Mouse (Mus musculus) spleen, postnatal 10 days (tissue): ENCODE results near the gene Dnhd1.
A peak's percentile ranks its signal among the peaks of the same experiment; 100 is the strongest.
"Not testable (repeated sequence)": the region's sequence is repeated elsewhere in the genome, so short reads cannot be mapped to it uniquely, and the experiment has no call there.

Experiments
- DNase-seq, 2 experiments: peaks; one replicate each; pipeline ENCODE4 v3.0.0; 2021 to 2022; ENCODE audit warnings: low spot score in 2 of 2

Gene Dnhd1

DNA sequence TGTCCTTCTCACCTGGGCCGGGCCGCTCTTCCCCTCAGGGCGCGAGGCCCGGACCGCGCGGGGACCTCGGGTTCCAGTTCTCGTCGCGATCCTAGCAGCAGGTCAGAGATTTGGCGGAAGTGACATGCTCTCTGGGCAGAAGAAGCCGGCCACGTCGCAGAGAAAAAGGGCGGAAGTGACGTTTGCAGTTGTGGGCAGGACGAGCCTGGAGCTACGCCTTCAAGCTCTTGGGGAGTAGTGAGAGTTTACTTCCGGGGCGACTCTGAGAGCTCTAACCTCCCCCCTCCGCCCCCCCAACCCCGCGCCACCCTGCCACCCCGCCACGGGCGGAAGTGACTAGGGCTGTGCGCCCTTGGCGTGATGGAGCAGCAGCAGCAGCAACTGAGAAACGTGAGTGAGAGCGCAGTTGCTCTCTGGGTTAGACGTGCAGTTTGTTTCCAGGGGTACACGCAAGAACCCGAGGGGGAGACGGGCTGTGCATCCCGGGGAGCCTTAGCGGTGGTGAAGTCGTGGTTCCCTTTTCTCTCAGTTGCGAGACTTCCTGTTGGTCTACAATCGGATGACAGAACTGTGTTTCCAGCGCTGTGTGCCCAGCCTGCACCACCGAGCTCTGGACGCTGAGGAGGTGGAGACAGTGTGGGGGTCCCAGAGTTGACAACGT, 10.3 kb upstream of the Dnhd1 start, which contains the start of the genes Arfip2 and Gm45799:
Gene Arfip2, minus strand, starts transcription at position 184 of the 661 bp plus-strand sequence.
Gene Gm45799, plus strand, starts transcription at position 320 of the 661 bp plus-strand sequence.
- DNase-seq: peak; percentile 88 to 96

DNA sequence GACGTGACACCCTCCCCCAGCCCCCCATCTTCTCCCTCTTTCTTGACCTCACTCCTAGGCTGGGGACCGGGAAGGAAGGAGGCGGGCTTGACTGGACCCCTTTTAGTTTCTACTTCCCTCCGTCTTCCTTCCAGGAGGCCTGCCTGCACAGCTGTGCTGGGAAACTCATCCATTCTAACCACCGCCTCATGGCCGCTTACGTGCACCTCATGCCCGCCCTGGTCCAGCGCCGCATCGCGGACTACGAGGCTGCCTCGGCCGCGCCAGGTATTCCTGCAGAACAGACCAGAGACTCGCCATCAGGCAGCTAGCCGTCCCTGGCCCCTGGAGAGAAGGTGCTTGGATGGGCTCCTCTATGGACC, 9.8 kb upstream of the Dnhd1 start:
- DNase-seq: peak; percentile 51 to 53

DNA sequence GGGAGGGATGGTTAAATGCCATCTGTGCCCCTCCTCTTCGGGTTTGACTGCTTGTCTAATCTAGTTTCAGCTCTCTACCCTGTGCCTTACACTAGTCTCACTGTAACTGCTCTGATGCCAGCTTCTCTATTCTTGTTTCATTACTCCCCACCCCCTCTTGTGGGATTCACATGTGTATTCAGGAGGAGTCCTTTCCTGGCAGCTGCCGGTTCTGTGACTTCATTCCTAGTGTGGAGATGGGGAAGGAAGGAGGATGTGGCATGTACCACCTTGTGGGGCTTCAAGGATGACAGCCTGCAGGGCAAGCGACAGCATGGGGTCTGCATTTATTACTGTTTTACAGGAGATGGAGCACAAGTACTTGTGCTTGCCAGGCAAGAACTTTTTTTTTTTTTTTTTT, 8.7 kb upstream of the Dnhd1 start:
- no peak for DNase-seq

DNA sequence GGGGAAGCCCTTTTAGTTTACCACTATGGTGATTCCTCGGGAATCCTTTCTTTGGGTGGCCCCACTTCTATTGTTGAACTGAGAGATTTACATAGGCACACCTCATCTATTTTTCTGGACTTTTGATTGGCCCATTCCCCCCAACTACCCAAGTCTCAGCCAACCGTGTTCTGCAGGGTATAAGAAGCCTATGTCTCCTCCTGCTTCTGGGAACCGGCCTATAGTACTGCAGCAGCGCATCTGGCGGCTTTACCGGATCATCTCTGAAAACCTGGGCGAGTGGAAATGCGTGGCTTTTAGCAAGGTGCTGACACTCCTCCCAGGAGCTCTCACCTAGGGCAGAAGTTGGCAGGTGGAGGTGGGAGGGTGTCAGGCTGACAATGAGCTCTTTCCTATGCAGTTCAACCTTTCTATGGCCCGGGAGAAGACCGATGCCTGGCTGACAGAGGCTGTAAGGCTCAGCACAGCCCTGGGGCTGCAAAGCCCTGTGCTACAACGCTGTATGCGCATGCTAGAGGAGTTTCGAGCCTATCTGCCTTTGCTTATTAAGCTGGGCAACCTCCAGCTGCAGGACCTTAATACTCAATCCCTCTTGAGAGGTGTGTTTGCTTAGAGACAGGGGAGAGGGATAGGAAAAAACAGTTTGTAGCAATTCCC, 35.0 kb downstream of the Dnhd1 start:
- no peak for DNase-seq

DNA sequence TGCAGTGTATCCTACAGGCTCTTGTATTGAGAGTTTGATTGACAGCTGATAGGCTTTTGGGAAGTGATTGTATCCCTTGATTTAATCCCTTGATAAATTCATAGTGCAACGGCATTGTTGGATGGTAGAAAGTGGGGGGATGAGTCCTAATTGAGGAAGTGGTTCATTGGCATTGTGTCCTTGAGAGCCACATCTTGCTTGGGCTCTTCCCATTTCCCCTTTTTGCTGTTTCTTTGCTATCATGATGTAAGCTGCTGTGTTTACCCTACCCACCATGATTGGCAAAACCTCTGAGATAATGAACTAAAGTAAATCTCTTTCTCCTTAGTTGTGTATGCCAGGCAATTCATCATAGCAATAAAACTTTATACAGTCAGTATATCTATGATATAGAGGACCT, 40.2 kb downstream of the Dnhd1 start:
- no peak for DNase-seq

DNA sequence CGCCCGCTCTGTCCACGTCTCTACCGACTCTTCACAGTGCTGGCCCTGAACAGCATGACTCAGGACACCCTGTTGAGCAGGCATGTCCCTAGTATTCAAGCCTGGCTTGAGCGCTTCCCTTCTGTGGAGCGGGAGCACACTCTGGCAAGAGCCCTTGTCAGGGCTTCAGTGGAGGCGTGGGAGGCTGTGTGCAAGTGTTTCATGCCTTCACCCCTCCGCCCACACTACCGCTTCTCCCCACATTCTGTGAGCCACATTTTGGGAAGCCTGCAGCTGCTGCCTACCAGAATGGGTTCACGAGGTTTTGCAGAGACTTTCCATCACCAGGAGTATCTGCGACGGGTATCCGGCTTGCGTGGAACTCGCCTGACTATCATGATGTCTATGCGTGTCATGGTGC, 52.6 kb downstream of the Dnhd1 start:
- DNase-seq: no peak

DNA sequence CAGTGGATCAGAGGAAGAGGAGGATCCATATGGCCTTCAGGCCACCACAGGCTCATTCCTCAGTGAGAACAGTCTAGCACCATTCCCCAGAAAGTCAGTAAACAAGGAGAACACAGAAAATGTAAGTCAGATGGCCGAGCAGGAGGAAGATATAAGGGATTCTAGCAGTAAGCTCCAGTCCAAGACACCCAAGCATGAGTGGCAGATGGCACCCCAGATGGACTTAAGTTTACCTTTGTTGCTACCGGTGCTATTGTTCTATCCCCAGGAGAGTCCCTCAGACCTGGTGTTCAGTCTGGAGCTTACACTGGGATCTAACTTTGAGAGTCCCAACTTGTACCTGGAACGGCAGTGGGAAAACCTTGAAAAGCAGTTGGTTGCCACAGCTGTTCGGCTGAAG, 53.2 kb downstream of the Dnhd1 start:
- DNase-seq: no peak

DNA sequence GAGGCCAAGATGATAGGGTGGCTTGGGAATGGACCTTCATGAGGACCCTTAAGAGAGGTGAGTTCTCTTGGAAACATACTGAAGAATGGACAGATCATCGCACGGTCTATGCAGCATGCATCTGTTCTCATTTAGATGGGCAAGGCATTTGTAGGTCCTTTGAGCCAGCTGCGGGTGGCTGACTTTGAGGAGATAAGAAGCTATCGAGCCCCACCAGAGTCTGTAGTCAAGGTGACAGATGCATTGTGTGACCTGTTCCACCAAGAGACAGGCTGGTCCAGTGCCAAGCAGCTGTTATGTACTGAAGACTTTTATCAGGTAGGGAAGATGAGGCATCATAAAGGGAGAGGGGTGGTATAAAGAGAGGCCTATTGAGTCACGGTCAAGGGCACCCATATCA, 58.1 kb downstream of the Dnhd1 start:
- peak in 1 of 2 experiments; percentile 62 for DNase-seq

DNA sequence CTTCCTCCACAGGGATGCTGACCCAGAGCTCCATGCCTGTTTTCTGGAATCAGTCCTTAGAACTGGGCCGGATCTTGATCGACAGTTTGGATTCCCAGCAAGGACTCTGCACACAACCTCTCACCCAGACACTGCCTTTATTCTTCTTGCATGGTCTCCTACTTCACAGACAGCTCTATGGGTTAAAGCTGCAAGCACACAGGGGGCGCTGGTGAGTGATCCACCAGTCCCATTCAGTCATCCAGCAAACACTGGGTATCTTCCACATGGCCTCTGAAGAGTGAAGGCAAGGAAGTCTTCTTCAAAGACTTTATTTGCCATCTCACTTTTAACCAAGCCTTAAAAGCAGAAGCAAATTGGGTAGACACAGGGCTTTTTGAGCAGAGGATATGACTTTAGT, 64.7 kb downstream of the Dnhd1 start:
- DNase-seq: no peak

DNA sequence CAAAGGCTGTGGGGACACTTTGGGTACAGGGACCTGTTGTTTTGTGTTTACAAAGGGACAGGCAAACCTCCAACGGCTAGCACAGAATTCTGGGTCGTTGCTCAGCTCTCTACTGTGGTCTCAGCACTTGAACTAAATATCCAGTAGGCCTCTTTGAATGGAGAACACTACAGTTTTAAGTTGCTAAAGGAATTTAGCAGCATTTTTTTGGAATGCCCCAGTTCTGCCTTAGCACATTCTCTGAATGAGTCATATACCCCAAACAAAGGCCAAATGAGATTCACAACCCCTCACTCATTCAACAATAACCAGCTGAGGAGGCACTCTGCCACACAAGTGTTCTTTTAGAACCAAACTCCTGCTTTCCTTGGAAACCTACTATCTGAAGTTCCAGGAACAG, 71.3 kb downstream of the Dnhd1 start:
- DNase-seq: no peak

DNA sequence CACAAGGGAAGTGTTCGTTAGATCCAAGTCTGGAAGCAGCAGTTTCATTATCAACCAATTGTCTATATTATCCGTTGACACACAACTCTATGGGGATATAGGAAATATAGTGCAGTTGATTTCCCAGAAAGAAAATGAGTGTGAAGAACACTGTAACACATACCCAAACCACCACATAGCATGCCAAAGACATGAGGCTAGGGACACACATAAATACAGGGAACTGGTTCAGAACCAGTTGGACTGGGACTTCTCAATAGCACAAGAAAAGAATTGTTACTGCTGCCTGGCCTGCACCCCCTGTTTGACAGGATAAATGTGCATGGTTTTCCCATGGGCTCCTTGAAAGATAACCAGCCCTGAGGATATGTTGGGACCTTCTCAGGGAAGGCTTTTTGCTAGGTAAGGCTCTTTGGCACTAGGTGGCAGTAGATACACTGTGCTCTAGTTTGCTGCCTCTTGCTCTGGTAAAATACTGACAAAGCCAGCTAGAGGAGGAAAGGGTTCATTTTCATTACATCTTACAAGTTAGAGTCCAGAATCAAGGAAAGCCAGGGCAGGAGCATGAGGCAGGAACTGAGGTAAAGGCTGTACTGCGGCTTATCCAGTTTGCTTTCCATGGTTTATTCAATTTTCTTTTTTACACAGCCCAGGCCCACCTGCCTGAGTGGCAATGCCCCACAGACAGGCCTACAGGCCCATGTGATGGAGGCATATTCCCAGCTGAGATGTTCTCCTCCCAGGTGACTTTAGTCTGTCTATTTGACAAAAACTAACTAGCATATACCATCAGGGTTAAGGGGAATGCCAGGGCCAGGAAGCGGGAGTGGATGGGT, 75.7 kb downstream of the Dnhd1 start:
- no peak for DNase-seq

DNA sequence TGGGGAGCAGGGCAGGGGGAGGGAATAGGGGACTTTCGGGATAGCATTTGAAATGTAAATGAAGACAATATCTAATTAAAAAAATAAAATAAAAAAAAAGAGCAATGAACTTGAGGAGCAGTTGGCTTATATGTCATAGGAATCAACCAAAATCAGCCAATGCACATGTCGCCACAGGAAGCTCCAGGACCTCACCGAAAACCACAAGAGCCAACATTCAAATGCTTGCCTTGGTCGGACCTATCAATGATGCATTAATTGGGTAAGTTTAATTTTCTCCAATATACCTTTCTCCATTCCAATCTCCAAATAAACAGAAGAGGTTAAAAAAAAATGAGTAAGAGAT, 76.3 kb downstream of the Dnhd1 start:
- DNase-seq: no peak

DNA sequence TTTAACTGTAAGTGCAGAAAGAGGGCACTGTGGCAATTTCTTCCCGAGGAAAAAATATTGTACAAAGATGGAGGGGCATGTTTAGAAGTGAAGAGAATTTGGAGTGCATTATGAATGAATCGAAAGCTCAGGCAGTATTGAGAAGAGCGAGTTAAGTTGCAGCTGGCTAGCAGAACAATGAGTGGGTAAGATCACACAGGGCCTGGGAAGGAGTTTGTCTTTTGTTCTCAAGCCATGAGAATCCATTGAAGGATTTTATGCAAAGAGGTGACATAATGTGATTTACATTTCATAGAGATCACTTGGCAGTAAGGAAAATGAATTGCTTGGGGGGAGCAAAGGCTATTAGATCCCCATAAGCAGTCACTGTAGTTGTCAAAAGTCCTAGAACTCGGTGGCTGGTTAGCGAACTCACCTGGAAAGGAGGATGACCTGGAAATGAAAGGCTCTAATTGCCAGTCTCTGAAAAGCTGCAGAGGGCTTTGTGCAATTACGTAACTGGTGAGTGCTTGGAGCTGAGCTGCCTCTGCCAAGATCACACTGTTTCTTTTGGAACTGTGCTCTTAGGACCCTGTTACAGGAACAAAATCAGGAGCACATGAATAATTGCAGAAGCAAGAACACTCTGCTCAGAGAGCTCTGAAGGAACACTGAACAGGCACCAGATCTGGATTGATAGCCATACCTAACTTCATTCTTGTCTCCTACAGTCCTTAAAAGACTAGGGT, 78.2 kb downstream of the Dnhd1 start:
- DNase-seq: no peak

DNA sequence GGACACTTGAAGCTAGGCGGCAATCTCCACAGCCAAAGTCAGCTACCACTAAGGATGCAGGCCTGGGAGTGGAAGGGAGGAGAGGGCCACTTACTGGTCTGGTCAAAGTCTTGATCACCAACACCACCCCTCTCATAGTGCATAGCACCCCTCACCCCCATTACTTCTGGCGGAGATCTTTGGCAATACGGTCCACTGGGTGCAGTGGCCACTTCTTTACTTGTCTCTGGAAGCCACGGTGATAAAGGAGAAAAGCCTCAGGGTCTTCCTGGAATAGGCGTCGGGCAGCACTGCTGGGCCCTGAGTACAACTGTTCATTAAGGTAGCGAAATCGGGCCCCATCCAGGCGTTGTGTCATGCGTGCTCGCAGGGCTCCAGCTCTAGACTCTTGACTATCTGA, 83.2 kb downstream of the Dnhd1 start:
- no peak for DNase-seq

DNA sequence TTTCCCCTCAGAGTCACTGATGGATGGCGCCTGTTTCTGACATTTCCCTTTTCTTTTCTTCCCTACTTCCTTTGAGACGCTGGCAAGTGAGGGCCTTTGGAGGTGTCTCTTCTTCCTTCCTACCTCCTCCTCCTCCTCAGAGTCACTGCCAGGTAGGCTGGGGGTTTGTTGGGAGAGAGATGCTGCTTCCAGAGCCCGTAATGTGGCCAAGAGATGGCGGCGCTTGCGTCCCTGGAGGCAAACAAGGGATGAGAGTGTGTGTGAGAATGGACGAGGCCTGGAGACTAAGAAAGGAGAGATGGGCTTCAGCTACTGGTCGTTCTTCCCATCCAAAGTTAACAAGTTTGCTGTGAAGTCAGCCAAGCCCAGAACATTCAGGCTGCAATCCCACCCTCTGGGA, 84.2 kb downstream of the Dnhd1 start:
- no peak for DNase-seq

DNA sequence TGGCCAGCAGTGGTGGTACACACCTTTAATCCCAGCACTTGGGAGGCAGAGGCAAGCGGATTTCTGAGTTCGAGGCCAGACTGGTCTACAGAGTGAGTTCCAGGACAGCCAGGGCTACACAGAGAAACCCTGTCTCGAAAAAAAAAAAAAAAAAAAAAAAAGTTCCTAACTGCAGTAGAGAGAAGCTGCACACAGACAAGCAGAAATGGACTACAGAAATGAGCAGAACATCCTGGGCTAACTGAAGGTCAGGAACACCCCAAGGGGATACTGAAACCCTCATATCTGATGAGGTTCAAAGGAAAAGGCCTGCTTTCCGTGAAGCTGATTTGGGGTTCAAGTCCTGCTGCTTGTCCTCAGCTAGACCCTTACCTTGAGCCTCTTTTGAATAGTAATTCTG, 84.8 kb downstream of the Dnhd1 start:
- DNase-seq: not testable (repeated sequence)

DNA sequence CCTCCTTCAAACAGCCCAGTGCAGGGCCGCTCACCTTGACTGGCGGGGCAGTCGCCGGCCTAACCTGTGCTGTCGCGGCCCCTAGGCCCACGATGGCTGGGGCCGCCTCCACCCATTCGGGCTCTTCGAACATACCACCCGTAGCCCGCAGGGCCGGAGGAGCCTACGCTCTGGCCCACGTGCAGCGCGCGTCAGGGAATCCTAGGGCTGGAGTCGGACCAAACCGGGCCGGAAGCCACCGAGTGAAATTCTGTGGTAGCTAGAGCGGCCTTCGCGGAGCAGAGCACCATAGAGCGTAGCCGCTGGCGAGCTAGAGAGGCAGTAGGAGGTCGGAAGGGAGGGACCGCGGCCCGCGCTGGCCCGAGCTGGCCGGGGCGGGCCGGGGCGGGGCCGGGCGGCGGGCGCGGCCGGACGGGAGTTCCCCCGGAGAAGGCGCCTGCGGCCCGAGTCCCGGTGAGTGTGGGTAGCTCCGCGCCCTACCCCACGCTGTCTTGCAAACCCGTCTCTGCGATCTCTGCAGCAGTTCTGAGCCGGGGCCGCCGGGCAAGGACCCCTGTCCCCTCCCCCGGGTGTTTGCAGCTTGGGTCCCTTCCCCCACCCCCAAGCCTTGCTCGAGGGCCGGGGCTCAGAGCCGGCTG, 85.8 kb downstream of the Dnhd1 start, which contains the start of gene Ilk:
Gene Ilk, plus strand, starts transcription at position 329 of the 638 bp plus-strand sequence.
- peak; percentile 87 to 91 for DNase-seq

DNA sequence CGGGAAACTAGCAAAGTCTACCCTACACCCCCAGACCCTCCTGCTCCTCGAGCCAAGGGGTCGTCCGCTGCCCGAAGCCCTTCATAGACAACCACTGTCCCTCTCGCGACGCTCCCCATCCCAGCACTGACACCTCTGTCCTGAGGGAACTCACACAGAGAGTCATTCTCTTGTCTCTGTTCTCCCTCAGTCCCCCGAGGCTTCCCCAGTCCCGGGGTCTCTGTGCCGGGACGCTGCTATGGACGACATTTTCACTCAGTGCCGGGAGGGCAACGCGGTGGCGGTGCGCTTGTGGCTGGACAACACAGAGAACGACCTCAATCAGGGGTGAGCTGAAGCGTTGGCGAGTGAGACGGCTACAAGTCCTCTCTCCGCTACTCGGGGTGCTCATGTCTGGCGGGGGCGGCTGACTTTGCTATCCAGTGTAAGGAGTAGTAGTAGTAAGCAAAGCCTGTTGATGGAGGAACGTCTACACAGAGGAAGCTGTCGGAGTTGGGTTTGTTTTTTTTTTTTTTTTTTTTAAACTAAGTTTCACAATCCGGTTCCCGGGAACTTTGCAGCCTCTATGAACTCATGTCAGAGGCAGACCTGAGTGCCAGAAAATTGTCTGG, 86.4 kb downstream of the Dnhd1 start, which contains the start of gene Rrp8:
Gene Rrp8, minus strand, starts transcription at position 475 of the 611 bp plus-strand sequence.
- DNase-seq: peak; percentile 65 to 77

DNA sequence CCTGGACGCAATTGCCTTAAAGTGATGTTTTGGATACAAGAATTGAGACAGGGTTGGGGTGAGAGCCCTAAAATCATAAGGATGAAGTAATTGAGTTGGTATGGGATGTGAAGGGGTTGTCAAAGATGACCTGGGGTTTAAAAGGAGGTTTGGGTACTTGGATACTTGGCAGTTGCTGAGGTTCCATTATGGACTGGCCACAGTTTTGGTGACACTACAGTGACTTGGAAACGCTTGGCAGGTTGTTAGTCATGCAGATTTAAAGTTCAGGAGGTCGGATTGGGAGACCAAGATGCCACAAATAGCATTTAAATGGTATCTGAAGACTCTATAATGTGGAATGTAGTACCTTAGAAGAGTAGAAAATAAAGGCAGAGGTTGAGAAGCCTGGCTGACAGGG, 87.0 kb downstream of the Dnhd1 start:
- DNase-seq: no peak

DNA sequence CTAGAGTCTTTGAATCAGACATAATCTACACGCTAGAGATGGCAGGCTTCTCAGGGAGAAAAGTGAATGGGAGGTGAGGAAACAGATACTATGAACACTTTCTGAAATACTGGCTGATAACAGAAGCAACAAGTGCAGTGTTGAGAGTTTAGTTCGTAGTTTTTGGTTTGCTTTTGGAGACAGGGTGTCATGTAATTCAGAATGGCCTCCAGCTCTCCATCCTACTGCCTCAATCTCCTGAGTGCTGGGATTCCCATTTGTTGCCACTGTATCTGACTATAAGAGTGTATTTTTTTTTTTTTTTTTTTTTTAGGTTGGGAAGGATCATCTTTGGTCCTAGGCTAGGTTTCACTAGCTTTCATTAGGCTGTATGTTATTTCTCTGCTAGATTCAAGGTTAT, 87.7 kb downstream of the Dnhd1 start:
- no peak for DNase-seq

DNA sequence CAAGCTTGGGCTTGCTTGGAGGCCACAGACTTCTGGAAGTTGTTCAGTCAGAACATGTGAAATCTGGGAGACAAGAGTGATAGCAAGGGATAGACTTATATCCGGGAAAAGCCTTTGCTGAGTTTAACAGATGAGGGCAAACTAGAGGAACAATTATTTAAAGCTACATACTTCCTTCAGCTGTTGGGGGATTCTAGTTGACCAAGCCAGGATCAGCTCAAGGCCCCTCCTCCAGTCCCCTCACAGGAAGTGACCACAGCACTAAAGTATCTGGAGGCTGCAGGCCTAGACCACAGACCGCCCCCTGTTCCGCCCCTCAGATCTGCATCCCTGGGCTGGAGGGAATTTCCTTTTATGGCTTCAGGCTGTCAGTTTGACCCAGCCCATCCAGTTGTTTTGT, 88.3 kb downstream of the Dnhd1 start:
- no peak for DNase-seq
